In genomic region chr3:138490034-138490337, GRCm38 (mm10) we compare ENCODE assay signal across 8 mouse cellular contexts. TPM values are rescaled to one million over a fixed set of nuclear protein-coding genes. Genes with fewer than 3 reads are reported as not detected.
DNase-seq lines count a peak whose midpoint lies in the region; ATAC-seq and TF ChIP-seq lines count a peak whose summit lies in the region.

No protein-coding gene starts in this region.

- no peak for TF ChIP-seq CTCF in layer of hippocampus, adult 2 months (conservative IDR thresholded peaks at IDR 0.05)

- no peak for DNase-seq in layer of hippocampus, adult 2 months (ENCODE audit: low spot score in 2 of 2)
- DNase-seq in layer of hippocampus, postnatal 10 days (ENCODE audit: low spot score in 2 of 2), result no peak
- no peak for DNase-seq in embryonic facial prominence, embryonic 11.5 days (ENCODE audit: low spot score)
- no peak for DNase-seq in midbrain, embryonic 14.5 days
- no peak for DNase-seq in layer of hippocampus, adult 8-10 months (ENCODE audit: low spot score in 2 of 2)
- no peak for DNase-seq in adrenal gland, postnatal 14 days
- no peak for DNase-seq in T-cell, adult 2 months (ENCODE audit: low spot score)

- no peaks in the 10 kb centered on the region for H3K36me3 ChIP-seq in embryonic facial prominence, embryonic 11.5 days (replicated peaks; ENCODE audit: control insufficient read depth, insufficient read depth, low read depth, low read length)
- H3K36me3 ChIP-seq in hindbrain, embryonic 15.5 days, result peaks cover 8% of the 10 kb centered on the region; the same call in 1 of the 2 replicates
- H3K36me3 ChIP-seq in midbrain, embryonic 14.5 days (ENCODE audit: control insufficient read depth, insufficient read depth, low read length), result no peaks in the 10 kb centered on the region

- ATAC-seq in embryonic facial prominence, embryonic 11.5 days (replicated peaks; ENCODE audit: insufficient number of reproducible peaks, low FRiP score, low TSS enrichment, low read depth), result no peak
- ATAC-seq in hindbrain, embryonic 15.5 days (ENCODE audit: low FRiP score, low read depth), result no peak
- ATAC-seq in midbrain, embryonic 14.5 days (ENCODE audit: low FRiP score, low TSS enrichment), result no peak

- no peaks in the 10 kb centered on the region for H3K9me3 ChIP-seq in embryonic facial prominence, embryonic 11.5 days (replicated peaks; ENCODE audit: control insufficient read depth, low read length)
- no peaks in the 10 kb centered on the region for H3K9me3 ChIP-seq in hindbrain, embryonic 15.5 days
- H3K9me3 ChIP-seq in midbrain, embryonic 14.5 days (ENCODE audit: control insufficient read depth, low read length), result no peaks in the 10 kb centered on the region

- H3K4me1 ChIP-seq in embryonic facial prominence, embryonic 11.5 days (ENCODE audit: control insufficient read depth, insufficient read depth, low read length), result no peaks in the 10 kb centered on the region
- H3K4me1 ChIP-seq in hindbrain, embryonic 15.5 days (replicated peaks), result peaks cover 16% of the 10 kb centered on the region
- peaks cover 8% of the 10 kb centered on the region for H3K4me1 ChIP-seq in midbrain, embryonic 14.5 days (ENCODE audit: control insufficient read depth, insufficient read depth, low read length)

- peak overlapping the region; percentile 50 for H3K4me2 ChIP-seq in embryonic facial prominence, embryonic 11.5 days (ENCODE audit: low read depth, low read length)
- H3K4me2 ChIP-seq in hindbrain, embryonic 15.5 days, result peak overlapping the region; percentile 56
- H3K4me2 ChIP-seq in midbrain, embryonic 14.5 days (ENCODE audit: low read length), result peak overlapping the region; percentile 72

- H3K27ac ChIP-seq in layer of hippocampus, adult 2 months, result peak overlapping the region; percentile 74; the same call in 1 of the 2 replicates
- H3K27ac ChIP-seq in embryonic facial prominence, embryonic 11.5 days (replicated peaks; ENCODE audit: low read depth, low read length), result no peak overlapping the region
- H3K27ac ChIP-seq in hindbrain, embryonic 15.5 days (replicated peaks), result peak overlapping the region; percentile 85; the same call in 1 of the 2 replicates
- H3K27ac ChIP-seq in midbrain, embryonic 14.5 days (replicated peaks; ENCODE audit: low read depth, low read length), result no peak overlapping the region

- peak overlapping the region; percentile 51; the same call in 1 of the 2 replicates for H3K9ac ChIP-seq in embryonic facial prominence, embryonic 11.5 days (replicated peaks; ENCODE audit: low read length)
- peak overlapping the region; percentile 86 for H3K9ac ChIP-seq in hindbrain, embryonic 15.5 days
- peak overlapping the region; percentile 36 for H3K9ac ChIP-seq in midbrain, embryonic 14.5 days (replicated peaks; ENCODE audit: low read length)

- 32% methylated on average over 6 of the region's 6 CpGs for WGBS in embryonic facial prominence, embryonic 11.5 days
- 31% methylated on average over 6 of the region's 6 CpGs for WGBS in hindbrain, embryonic 15.5 days
- 33% methylated on average over 6 of the region's 6 CpGs for WGBS in midbrain, embryonic 14.5 days

- H3K27me3 ChIP-seq in embryonic facial prominence, embryonic 11.5 days (ENCODE audit: control insufficient read depth, insufficient read depth, low read length), result no peaks in the 10 kb centered on the region
- no peaks in the 10 kb centered on the region for H3K27me3 ChIP-seq in hindbrain, embryonic 15.5 days
- no peaks in the 10 kb centered on the region for H3K27me3 ChIP-seq in midbrain, embryonic 14.5 days (ENCODE audit: control insufficient read depth, insufficient read depth, low read length)

- peak overlapping the region; percentile 77 for H3K4me3 ChIP-seq in layer of hippocampus, adult 2 months
- H3K4me3 ChIP-seq in embryonic facial prominence, embryonic 11.5 days (ENCODE audit: low read depth, low read length), result peak overlapping the region; percentile 91
- peak overlapping the region; percentile 89 for H3K4me3 ChIP-seq in hindbrain, embryonic 15.5 days
- peak overlapping the region; percentile 84 for H3K4me3 ChIP-seq in midbrain, embryonic 14.5 days (replicated peaks; ENCODE audit: low read depth, low read length)

RNA-seq across cellular contexts. Expression of gene Metap1, which starts 0.7 kb away (rescaled TPM):
- 10 to 100 TPM; 43.8 to 46.0 TPM for total RNA-seq in layer of hippocampus, adult 2 months (2021)
- 10 to 100 TPM; 51.7 to 54.1 TPM for total RNA-seq in layer of hippocampus, postnatal 10 days (2021)
- 54.2 and 58.3 TPM in 2 replicates for polyA plus RNA-seq in embryonic facial prominence, embryonic 11.5 days (2014; fragmentation: Nextera tagmentation; extraction: Ambion mirVana)
- polyA plus RNA-seq in hindbrain, embryonic 15.5 days (2015; fragmentation: Nextera tagmentation; extraction: Ambion mirVana), result 44.8 and 46.2 TPM in 2 replicates
- 48.2 and 60.3 TPM in 2 replicates for polyA plus RNA-seq in midbrain, embryonic 14.5 days (2014; fragmentation: Nextera tagmentation; extraction: Ambion mirVana)
- 10 to 100 TPM; 46.0 to 50.2 (median 47.7) TPM for total RNA-seq in layer of hippocampus, adult 8-10 months (2022)
- 50.5 and 54.4 TPM in 2 replicates for total RNA-seq in adrenal gland, postnatal 14 days (2021)

RNA-seq across cellular contexts. Expression of gene Eif4e, which starts 36.0 kb away (rescaled TPM):
- total RNA-seq in layer of hippocampus, adult 2 months (2021), result 100 to 1,000 TPM; 180 to 182 TPM
- total RNA-seq in layer of hippocampus, postnatal 10 days (2021), result 100 to 1,000 TPM; 155 to 180 TPM
- 559 and 560 TPM in 2 replicates for polyA plus RNA-seq in embryonic facial prominence, embryonic 11.5 days (2014; fragmentation: Nextera tagmentation; extraction: Ambion mirVana)
- 351 and 363 TPM in 2 replicates for polyA plus RNA-seq in hindbrain, embryonic 15.5 days (2015; fragmentation: Nextera tagmentation; extraction: Ambion mirVana)
- polyA plus RNA-seq in midbrain, embryonic 14.5 days (2014; fragmentation: Nextera tagmentation; extraction: Ambion mirVana), result 335 and 356 TPM in 2 replicates
- 100 to 1,000 TPM; 167 to 181 (median 177) TPM for total RNA-seq in layer of hippocampus, adult 8-10 months (2022)
- 171 and 181 TPM in 2 replicates for total RNA-seq in adrenal gland, postnatal 14 days (2021)

RNA-seq across cellular contexts. Expression of gene Adh5, which starts 47.1 kb away (rescaled TPM):
- total RNA-seq in layer of hippocampus, adult 2 months (2021), result 10 to 100 TPM; 69.6 to 70.8 TPM
- 10 to 100 TPM; 89.4 to 93.7 TPM for total RNA-seq in layer of hippocampus, postnatal 10 days (2021)
- polyA plus RNA-seq in embryonic facial prominence, embryonic 11.5 days (2014; fragmentation: Nextera tagmentation; extraction: Ambion mirVana), result 285 and 303 TPM in 2 replicates
- 186 and 189 TPM in 2 replicates for polyA plus RNA-seq in hindbrain, embryonic 15.5 days (2015; fragmentation: Nextera tagmentation; extraction: Ambion mirVana)
- polyA plus RNA-seq in midbrain, embryonic 14.5 days (2014; fragmentation: Nextera tagmentation; extraction: Ambion mirVana), result 220 and 238 TPM in 2 replicates
- total RNA-seq in layer of hippocampus, adult 8-10 months (2022), result 10 to 100 TPM; 63.2 to 74.4 (median 69.9) TPM
- total RNA-seq in adrenal gland, postnatal 14 days (2021), result 180 and 201 TPM in 2 replicates

Comparison
In these comparisons a context has a peak if more than half of its experiments do, and no peak if none do; other contexts are left out.
1. H3K27ac ChIP-seq: peak in layer of hippocampus, adult 2 months (single experiment) and hindbrain, embryonic 15.5 days (single experiment); none in embryonic facial prominence, embryonic 11.5 days (single experiment) and midbrain, embryonic 14.5 days (single experiment).
2. H3K9ac ChIP-seq: peak in every context shown above with its lines; median percentile 86 in hindbrain, embryonic 15.5 days; 51 in embryonic facial prominence, embryonic 11.5 days; 36 in midbrain, embryonic 14.5 days.
3. Peak in every context shown above with its lines, with median percentiles within 50 percentile points of each other: H3K4me3 ChIP-seq and H3K4me2 ChIP-seq.